Mouse (Mus musculus) right cerebral cortex, adult 18-20 months (tissue): ENCODE measurements around the gene Prr29.

ENCODE experiments used
- DNase-seq: peaks from one replicate; pipeline ENCODE4 v3.0.0; 2022; ENCODE audit warnings: mixed read lengths

Gene Prr29

DNA sequence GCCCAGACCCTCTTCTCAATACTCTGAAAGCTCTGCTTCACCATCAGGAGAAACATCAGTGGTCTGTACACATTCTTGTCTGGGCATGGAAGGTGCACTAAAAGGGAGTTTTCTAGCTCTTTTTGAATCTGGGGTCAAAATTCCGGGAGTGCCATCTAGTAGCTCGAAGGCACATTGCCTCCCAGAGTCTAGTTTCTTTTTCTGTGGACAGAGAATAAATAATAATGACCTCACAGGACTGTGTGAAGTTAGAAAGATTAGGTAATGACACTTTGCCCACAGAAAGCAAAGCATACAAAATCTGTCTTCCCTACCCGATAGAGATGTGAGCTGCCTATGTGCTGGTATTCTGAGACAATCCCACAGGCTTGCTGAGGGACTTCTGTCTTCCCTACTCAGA lies 45.2 kb downstream of the Prr29 start:
- DNase-seq, result no peak

DNA sequence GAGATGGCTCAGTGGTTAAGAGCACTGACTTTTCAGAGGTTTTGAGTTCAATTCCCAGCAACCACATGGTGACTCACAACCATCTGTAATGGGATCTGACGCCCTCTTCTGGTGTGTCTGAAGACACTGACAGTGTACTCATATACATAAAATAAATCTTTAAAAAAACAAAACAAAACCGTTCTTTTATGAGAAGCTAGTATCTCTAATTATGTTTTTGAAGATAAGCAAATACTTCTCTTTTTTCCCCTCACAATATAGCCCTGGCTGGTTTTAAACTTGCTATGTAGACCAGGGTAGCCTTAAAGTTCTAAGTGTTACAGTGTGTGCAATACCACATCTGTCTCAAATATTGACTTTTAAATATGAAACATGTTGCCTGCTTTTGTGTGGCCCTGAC lies 45.9 kb downstream of the Prr29 start:
- no peak for DNase-seq

GRCm38 (mm10) chr11:106412641-106413360 lies 47.5 kb downstream of the Prr29 start:
- no peak for DNase-seq

GRCm38 (mm10) chr11:106416331-106416730 lies 51.1 kb downstream of the Prr29 start:
- DNase-seq, result no peak

DNA sequence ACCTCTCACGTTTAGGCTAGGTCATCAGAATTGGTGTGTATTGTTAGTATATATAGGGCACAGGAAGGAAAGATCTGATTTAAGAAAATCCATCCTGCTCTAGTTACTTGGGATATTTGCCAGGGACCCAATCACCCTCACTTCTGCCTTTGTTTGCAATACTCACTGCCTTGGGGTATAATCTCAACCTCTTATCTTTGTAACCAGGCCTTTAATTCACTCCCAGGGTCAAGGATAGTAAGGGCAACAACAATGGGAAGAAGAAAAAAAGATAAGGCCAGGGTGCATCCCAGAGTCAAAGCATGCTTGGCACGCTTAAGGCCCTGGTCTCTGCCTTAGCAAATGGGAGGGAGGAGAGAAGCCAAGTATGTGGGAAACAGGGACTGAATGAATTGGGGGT lies 52.6 kb downstream of the Prr29 start:
- DNase-seq, result no peak

DNA sequence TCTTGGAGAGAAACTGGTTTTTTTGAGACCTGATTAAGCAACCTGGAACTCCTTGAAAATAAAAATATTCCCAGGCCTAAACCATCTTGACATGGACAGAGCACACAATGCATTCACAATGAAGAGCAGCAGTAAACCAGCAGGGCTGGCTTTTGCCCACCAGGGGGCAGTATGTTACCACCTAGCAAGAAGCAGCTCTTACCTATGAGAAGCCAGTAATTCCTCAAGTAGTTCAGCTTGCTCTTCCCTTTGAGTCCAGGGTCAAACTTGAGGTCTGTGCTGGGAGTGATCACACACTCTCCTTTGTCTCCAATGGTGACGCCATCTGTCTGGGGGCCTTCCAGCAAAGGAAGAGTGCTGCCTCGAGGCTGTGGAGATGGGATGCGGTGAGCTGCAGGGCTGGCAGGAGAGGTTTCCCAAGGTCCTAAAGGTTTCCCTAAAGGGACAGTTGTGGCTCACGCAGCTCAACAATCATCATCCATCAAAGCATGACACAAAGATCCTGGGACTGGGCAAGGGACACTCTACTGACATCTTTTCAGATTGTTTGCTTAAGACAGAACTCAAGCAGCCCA lies 53.4 kb downstream of the Prr29 start:
- peak; percentile 82 for DNase-seq

DNA sequence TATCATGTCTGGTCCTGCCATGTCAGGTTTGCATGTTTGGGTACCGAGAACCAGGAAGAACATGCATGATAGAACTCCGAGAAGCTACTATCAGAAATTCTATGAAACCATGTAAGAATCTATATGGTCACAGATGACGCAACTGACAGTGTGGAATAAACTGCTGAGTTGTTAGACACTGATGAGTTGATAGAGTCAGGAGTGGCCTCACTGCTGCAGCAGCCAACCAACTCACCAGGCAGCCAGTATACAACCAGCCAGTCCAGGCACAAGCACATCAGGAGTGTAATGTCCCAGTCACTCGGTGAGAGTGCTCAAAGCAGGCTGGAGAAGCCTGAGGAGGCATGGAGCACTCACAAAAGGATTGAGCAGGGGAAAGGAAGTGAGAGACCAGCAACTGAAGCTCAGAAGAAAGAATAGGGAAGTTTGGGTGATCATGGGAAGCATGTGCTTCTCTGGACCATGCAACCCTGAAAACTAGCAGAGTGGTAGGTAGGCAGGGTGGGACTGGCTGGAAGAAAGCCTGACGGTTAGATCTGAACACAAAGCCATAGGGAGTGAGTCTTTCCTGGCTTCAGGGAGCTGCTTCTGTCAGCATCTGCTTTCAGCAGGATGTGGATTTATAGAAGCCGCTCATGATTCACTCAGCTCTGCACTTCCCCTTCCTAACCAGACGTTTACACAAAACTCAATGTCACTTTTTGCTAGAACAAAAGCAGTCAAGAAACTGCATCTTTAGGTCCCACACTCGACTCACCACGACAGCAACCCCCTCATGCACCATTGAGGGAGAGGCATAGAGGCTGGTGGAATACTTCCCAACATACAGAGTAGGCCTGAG lies 54.2 kb downstream of the Prr29 start:
- DNase-seq, result no peak

DNA sequence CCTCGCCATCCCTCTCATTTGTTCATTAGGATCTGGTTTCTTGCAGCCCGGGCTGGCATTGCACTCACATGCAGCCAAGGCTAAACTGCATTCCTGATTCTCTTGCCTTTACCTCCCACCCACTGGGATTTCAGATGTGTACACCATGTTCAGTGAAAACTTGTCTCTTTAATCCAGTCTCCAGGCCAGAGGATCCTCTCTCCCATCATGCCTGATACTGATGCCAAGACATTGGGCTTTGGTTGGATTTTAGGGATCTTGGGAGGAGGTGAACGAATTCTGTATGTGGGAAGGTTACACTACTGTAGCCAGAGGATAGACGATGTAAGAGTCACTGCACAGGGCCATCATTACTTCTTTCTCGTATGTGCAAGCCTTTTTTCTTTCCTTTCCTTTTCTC lies 59.9 kb downstream of the Prr29 start:
- DNase-seq, result no peak

GRCm38 (mm10) chr11:106426447-106426846 lies 61.2 kb downstream of the Prr29 start:
- DNase-seq, result no peak
